Mouse (Mus musculus): ENCODE measurements at regions not wholly inside any gene's neighbourhood (a gene's known extent, or its start where the extent isn't known, plus 50 kb on each side); places are given as distances from the start of the nearest gene placed in this dataset.

- ATAC-seq (replicated peaks; ENCODE audit: poor library complexity, severe bottlenecking), result no peak
These were observed 169.7 kb downstream of the Nrp2 start for GRCm38 (mm10) chr1:62872771-62873170.

GRCm38 (mm10) chr1:62875631-62876030 lies 172.5 kb downstream of the Nrp2 start:
- ATAC-seq (replicated peaks; ENCODE audit: poor library complexity, severe bottlenecking), result peak; percentile 50

- no peak for ATAC-seq (replicated peaks; ENCODE audit: poor library complexity, severe bottlenecking)
These were observed 173.6 kb downstream of the Nrp2 start for GRCm38 (mm10) chr1:62876685-62877084.

- no peak for ATAC-seq (replicated peaks; ENCODE audit: poor library complexity, severe bottlenecking)
These were observed 177.8 kb downstream of the Nrp2 start for GRCm38 (mm10) chr1:62880882-62881291.

- ATAC-seq (replicated peaks; ENCODE audit: poor library complexity, severe bottlenecking), result no peak
These were observed 178.4 kb downstream of the Nrp2 start for GRCm38 (mm10) chr1:62881477-62881876.

- ATAC-seq (replicated peaks; ENCODE audit: poor library complexity, severe bottlenecking), result no peak
These were observed 178.9 kb downstream of the Nrp2 start for GRCm38 (mm10) chr1:62882028-62882427.

- no peak for ATAC-seq (replicated peaks; ENCODE audit: poor library complexity, severe bottlenecking)
These were observed 181.9 kb downstream of the Nrp2 start for GRCm38 (mm10) chr1:62884876-62885480.

GRCm38 (mm10) chr1:62887585-62888483 lies 184.7 kb downstream of the Nrp2 start:
- no peak for ATAC-seq (replicated peaks; ENCODE audit: poor library complexity, severe bottlenecking)

GRCm38 (mm10) chr1:62901375-62901774 lies 198.3 kb downstream of the Nrp2 start:
- no peak for ATAC-seq (replicated peaks; ENCODE audit: poor library complexity, severe bottlenecking)

GRCm38 (mm10) chr1:62901871-62902270 lies 198.8 kb downstream of the Nrp2 start:
- no peak for ATAC-seq (replicated peaks; ENCODE audit: poor library complexity, severe bottlenecking)

- no peak for ATAC-seq (replicated peaks; ENCODE audit: poor library complexity, severe bottlenecking)
These were observed 199.9 kb downstream of the Nrp2 start for GRCm38 (mm10) chr1:62902931-62903453.

GRCm38 (mm10) chr1:62905739-62906138 lies 202.7 kb downstream of the Nrp2 start:
- ATAC-seq (replicated peaks; ENCODE audit: poor library complexity, severe bottlenecking), result no peak

- no peak for ATAC-seq (replicated peaks; ENCODE audit: poor library complexity, severe bottlenecking)
These were observed 204.2 kb downstream of the Nrp2 start for GRCm38 (mm10) chr1:62907243-62907642.
